Mouse (Mus musculus): Measurements from ENCODE around the gene Mad1l1. TPM values are rescaled to one million over a fixed set of nuclear protein-coding genes. Genes with fewer than 3 reads are reported as not detected.

The Mad1l1 gene
- total RNA-seq, 4 experiments from 2014 or later: 9.0 to 11.3 (median 10.4) TPM

DNA sequence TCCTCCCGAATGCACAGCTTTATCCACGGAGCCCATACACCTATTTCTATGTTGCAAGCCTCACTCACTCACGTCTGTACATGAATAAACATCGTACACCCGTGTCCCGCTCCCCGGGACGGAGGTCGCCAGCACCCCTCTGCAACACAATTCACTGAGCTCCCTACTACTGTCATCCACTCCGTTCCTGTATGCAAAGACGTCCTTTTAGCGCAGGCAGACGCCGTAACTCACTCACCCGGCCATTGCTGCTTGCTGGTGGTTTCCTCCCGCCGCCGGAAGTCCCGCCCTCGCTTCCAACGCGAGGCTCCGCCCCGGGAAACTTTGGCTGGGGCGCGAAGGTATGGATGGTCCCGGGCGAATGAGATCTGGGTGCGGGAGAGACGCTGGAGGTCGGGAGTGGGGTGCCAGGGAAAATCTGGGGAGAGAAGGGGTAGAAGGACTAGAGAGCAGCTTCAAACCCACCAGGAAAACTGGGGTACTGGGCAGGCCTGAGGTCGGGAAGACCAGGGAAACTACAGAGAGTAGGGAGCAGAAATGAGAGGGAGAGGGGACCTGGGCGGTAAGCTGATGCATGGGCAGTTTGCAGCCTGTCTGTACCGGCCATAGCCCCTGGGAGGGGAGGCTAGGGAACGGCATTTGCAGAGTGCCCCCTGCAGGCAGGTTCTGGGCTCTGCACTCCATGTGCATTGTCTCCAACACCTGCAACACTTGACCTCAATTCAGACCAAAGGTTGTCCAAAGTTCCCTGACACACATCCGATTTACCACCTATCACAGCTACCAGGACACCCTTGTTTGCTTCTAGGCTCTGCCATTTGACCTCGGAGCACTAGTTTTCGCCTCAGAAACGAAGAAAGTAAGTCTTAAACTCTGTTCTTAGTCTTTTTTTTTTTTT lies 10.5 kb upstream of the Mad1l1 start, which contains the start of gene Mrm2:
TSS of gene Mrm2 (minus strand) at position 284 of the 898 bp plus-strand sequence.
- DNase-seq (ENCODE audit: low spot score): peak; percentile 85

DNA sequence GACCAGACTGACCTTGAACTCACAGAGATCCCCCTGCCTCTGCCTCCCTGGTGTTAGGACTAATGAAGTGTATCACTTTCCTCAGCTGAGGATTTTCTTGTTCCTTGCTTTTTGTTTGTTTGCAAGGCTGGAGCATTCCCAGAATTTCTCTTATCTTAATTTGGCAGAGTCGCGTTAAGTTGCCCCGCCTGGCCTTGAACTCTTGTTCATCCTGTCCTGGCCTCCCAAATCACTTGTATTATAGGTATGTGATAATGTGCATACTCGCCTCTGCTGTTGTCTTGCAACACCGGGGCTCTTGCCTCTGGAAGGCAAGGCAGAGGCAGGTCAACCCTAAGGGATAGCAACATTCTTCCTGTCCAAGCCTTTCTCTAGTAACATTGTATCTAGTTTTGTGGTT lies 2.7 kb upstream of the Mad1l1 start:
- DNase-seq (ENCODE audit: low spot score): no peak

DNA sequence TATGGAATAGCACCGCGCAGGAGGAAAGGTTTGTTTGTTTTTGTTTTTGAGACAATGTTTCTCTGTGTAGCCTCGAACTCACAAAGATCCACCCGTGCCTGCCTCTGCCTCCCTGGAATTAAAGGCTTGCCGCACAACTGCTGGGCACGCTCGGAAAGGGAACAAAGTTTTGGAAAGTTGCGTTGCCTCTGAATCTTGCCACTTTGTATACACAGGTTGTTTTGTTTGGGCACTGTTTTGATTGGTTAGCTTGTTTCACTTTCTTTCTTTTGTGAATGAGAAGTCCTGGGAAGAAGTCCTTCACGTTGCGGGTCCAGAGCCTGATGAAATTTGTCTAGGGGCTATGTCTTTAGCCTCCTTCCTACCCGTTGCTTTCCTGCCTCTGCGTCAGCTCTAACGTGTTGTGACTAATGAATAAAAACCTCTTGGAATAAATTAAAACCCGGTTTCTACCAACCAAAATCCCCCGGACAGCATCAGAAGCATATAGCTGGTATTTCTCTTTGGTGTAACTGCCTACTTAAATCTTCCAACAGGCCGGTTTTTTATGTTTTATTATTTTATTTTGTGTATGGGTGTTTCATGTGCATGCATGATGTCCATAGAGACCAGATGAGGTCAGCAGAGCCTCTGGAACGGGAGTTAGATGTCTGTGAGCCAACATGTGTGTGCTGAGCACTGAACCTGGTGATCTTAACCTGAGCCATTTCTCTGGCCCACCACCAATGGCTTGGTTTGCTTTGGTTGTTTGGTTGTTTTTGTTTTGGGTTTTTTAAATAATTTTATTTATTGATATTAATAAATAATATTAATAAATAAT lies 614 bp upstream of the Mad1l1 start:
- DNase-seq (ENCODE audit: low spot score): no peak

DNA sequence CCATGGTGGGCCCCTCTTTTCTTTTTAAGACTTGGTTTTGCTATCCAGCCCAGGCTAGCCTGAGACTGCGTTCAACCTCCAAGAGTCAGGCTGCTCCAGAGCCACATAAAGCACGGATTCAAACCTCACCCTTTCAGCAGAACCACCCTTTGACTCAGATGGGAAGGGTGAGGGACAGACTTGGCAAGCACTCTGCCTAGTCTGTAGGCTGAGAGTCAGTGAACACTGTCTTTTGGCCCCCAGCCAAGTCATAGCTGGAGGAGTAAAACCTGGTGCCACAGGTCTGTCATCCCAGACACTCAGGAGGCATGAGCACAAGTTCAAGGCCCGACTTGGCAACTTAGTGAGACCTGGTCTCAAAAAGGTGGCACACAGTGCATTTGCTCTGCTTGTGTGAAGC lies 4.6 kb downstream of the Mad1l1 start:
- no peak for DNase-seq (ENCODE audit: low spot score)

DNA sequence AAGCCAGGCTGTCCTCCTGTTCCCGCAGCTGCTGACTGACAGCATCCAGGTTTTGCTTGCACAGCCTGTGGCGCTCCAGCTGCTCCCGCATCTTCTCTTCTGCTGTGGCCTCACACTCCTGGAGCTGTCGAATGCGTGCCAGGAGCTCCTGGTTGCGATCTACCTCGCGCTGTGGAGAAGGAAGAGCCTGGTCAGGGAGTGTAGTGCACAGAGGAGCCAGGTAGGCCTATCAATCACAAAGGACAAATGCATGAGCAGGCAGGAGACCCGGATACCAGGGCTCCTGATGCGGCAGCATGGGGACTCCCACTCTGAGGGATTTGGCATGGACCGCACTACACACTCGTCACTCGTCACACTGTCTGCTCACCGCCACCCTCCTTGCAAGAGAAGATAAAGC lies 13.8 kb downstream of the Mad1l1 start:
- DNase-seq (ENCODE audit: low spot score): no peak

DNA sequence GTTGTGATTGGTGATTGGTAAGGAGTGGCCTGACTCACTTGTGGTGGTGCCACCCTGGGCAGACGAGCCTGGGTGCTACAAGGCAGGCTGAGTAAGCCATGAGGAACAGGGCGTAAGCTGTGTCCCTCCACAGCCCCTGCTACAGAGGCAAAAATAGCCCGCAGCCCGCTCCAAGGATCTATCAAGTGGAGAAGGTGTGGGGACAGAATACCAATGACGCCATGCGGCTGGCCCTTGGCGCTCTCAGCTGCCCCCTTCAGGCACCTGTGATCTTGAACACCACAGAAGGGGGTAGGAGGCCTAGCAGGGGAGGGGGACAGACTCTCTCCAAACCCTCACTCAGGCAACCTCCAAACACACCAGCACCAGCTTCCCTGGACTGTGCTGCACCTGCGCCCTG lies 15.3 kb downstream of the Mad1l1 start:
- DNase-seq (ENCODE audit: low spot score): peak; percentile 35

DNA sequence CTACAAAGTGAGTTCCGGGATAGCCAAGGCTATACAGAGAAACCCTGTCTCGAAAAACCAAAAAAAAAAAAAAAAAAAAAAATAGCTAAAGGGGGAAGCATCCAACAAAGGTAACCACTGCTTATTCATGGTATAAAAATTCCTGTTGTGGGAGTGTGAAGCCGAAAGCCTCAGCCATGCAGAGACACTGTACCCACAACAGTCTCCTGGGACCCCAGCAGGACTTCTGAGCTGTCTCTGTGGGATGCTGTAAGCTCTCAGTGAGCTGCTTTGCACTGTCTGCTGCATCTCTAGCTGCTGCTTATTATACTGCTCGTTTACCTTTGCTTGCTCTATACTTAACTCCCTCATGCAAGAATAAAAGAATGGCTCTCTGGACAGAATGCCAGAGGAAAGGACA lies 23.1 kb downstream of the Mad1l1 start:
- no peak for DNase-seq (ENCODE audit: low spot score)

DNA sequence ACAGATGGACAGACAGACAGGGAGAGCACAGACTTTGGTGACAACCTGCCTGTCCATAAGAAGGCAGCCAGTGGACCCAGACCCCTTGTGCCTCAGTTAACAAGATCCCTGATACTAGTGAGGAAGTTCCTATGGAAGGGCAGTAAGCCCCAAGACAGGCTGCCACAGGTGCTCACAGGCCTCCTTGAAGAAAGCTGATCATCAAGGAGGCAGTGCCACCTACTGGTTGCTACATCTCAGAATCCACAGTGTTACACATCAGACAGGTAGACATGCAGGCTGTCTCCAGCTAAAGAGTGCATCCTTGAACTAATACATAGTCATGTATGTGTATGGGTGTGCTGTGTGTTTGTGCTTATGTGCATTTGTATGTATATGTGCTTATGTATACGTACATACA lies 29.2 kb downstream of the Mad1l1 start:
- peak; percentile 50 for DNase-seq (ENCODE audit: low spot score)

DNA sequence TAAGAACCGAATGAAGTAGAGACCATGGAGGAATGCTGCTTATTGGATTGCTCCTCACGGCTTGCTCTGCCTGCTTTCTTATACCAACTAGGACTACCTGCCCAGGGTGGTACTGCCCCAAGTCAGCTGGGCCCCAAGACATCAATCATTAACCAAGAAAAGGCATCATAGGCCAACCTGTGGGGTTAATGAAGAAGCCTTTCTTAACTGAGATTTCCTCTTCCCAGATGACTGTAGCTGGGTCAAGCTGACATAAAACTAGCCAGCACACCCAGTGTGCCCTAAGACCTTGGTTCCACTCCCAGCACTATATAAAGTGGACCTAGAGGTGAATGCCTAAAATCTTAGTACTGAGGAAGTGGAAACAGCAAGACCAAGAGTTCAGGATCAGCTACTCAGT lies 32.2 kb downstream of the Mad1l1 start:
- no peak for DNase-seq (ENCODE audit: low spot score)

DNA sequence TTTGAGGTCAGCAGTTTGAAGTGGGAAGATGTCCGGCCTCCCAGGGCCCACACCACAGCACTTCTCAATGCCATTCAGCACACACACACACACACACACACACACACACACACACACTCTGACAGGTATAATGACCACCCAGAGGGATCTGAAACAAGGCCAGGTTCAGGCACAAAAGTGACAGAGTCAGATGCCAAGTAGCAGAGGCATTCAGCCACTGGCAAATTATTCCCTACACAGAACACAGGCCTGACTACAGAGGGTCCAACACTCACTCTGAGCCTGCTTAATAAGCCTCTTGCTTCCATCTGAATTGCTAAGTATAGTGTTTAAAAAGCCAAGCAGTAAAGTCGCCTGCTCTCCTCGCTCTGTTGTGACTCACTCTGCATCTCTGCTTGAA lies 33.1 kb downstream of the Mad1l1 start:
- DNase-seq (ENCODE audit: low spot score): no peak

DNA sequence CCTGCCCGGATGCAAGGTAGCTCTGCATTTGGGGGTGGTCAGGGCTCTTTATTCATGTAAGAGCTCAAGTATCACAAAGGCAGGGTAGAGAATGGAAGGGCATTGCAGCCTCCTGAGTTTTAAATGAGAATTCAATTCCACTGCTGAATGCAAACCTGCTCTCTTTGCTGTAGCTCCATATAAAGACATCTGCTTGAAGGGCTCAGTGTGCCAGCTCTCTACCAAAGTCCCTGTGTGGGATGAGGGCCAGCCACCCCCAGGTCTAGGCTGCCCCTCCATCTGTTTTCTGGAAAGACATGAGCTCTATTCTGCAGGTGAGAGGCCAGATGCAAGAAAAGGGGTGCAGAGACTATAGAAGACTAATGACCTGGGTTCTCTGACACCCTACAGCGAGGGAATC lies 36.6 kb downstream of the Mad1l1 start:
- DNase-seq (ENCODE audit: low spot score): no peak

DNA sequence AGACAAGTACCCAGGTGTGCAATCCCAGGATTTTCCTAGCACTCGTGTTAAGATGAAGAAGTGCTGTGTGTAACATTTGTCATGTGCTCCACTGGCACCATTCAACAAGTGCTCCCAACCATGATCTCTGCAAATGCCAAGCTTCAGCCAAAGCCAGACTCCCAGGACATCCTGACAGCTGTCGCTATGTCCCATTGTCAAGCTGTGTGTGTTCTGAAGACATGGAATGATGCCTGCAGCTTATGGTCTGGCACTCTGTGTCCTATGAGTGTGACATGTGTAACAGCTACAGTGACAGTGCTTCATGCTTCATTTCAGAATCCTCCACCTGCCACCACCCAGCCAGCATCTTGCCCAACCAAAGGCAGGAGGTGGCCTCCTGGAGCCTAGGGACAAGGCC lies 37.3 kb downstream of the Mad1l1 start:
- DNase-seq (ENCODE audit: low spot score): no peak

DNA sequence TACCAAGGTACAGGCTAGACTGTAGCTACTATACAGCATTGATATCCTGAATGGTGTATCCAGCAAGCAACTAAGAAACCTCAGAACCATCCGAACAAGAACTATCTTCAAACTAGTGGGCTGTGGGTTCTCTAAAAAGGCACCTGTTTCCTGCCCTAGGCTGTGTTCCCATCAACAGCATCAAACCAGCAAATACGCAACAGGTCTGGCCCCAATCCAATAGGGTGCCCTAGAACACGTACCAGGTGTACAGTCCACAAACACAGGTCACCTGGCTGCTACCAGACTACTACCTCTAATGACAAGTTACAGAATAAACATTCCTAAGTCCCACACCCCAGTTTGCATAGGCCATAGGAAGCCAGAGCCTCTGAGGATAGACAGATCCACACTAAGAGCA lies 38.5 kb downstream of the Mad1l1 start:
- DNase-seq (ENCODE audit: low spot score): no peak

DNA sequence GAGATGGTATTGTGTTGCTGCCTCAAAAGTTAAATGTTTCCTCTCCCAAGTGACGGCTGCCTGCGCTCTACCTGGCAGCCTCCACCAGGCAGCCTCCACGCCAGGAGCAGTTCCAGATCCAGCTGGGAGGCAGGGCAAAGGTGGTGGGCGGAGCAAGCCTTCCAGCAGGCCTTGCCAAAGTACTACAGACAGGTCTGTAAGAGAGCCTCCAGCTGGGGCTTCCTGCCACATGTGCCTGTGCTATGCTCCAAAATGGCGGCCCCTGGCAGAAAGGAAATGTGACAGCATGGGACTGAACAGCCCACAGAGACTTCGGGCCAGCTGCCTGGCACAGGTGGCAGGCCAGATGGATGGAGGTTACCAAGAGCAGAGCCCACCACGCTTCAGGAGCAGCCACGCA lies 39.0 kb downstream of the Mad1l1 start:
- DNase-seq (ENCODE audit: low spot score): no peak

DNA sequence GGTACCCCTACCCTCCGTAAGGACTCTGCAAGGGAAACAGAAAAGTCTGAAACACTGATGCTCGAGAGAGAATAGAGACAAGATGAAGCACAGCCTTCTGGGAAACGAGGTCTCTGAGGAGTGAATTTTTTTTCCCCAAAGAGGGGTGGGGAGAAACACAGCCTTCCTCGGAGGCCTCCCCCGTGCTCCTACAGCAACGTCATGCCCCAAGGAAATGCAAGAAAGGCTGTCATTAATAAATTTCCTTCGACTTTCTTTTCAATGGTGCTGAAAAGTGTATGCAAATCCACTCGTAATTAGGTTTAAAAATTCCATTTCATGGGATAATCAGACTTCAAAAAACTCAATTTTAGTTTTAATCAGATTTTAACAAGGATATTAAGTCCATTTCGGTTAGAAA lies 41.1 kb downstream of the Mad1l1 start:
- no peak for DNase-seq (ENCODE audit: low spot score)

DNA sequence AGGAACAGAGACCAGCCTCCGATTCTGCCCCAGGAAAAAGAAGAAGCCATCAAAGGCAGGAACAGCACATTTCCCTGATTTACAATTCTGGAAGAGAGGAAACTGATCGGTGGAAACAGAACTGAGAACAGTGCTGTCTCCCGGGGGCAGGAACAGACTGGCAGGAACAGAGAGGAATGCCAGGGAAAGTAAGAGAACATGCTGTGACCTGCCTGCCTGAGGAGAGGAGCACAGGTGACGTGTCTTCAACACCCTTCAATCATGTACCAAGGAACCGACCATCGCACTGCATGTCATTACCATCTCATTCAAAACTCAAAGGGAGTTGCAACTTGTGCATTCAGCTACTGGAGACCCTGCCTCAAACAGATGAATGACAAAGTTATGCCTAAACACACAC lies 44.6 kb downstream of the Mad1l1 start:
- no peak for DNase-seq (ENCODE audit: low spot score)

DNA sequence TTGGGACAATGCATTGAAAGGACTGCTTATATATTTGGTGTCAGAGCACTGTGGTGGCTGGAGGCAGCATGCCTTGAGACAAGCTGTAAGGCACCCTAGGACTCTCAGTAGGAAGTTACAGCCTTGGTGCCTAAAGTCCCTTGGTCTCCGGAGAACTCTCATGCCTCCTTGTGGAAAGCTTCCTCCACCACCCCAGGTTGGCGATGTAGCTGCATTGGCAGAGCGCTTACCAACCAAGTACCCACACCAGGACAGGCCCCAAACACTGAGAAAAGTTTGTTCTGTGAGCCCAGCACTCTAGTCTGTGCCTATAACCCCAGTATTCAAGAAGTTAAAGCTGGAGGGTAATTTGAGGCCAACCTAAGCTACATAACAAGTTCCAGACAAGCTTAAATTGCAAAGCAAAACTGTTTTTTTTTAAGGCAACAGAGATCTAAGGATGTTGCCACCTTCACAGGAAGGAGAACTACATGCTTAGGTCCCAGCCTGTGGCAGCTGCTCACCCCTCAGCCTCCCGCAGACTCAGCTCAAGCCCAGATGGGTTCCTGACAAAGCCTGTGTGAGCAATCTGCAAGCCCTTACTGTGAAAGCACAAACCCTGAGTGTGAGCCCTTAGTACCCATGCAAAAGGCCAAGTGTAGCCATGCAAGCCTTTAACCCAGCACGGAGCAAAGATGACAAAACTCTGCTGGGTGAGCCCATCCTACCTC lies 50.2 kb downstream of the Mad1l1 start:
- no peak for DNase-seq (ENCODE audit: low spot score)

DNA sequence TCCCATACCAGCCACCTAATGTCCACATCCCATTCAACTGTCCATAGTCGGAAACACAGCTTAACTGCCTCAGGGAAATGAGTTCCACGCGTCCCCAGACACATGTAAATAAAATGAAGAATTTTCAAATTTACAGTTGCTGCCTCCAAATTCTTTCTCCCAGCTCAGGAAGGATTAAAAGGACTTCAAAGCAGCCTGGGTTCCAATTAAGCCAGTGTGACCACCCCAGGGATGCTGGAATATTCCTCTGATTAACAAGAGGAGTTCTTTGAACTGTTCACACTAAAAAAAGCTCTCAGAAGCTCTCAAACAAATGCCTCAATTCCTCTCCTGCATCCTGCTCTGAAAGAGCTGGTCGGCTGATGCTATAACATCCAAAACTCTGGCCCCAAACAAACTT lies 53.0 kb downstream of the Mad1l1 start:
- no peak for DNase-seq (ENCODE audit: low spot score)

DNA sequence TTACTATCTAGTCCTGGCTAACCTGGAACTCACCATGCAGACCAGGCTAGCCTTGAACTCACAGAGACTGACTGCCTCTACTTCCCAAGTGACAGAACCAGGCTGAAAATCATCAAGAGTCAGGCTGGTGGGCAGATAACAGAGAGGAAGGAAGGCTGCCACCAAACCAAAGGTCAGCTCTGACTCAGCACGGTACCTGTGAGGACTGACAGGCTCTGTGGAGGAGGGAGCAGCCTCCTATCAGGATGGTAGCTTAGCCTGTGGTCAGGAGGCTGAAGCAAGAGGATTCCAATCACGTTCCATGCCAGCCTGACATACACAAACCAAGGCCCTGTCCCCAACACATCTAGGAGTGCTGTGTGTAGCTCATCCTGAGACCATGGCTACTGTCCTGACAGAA lies 54.3 kb downstream of the Mad1l1 start:
- no peak for DNase-seq (ENCODE audit: low spot score)

DNA sequence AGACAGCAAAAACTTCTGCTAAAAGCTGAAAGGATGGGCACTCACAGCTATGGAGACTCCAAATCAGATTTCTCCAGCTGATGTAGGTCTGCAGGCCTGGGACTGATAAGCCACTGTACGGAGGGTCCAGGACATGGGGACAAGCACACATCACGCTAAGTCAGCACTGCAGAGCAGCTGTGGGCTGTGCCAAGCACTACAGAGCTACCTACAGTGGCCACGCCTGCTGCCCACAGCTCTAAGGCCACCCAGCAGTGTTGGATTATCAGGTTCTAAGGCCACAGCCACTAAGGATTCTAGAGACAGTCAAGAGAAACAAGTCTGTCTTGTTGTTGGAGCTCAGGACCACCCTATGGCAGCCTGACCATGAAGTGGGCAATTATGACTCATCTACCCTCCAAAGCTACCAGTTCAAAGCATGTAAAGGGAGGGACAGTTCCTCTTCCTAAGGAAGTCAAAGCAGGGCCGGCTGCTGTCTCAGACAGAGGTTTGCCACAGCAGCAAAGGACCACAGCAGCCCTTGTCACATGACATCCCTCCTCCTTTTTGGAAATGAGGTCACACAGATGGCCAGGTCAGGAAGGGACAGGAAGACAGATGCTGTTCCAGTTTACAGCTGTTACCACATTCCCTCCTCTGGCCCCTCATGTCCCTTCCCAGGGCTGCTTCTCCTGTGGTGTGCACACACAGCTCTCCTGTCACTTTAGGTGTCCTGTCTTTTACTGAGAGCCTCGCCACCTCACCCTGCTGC lies 56.4 kb downstream of the Mad1l1 start:
- DNase-seq (ENCODE audit: low spot score): peak; percentile 60
